Mouse (Mus musculus) erythroblast, adult 5-6 weeks (primary cell): ENCODE measurements around the gene Syt16. TPM values are rescaled to one million over a fixed set of nuclear protein-coding genes. Genes with fewer than 3 reads are reported as not detected.

Experiments used
- ATAC-seq: replicated peaks from 2 replicates; pipeline ENCODE4 v1.8.0; 2016; ENCODE audit warnings: moderate number of reproducible peaks, mild to moderate bottlenecking, moderate TSS enrichment, inconsistent platforms; ENCODE audit not compliant: poor library complexity, low FRiP score, severe bottlenecking
- total RNA-seq, 2 experiments: library from RNA; stranded (forward) in 1 of 2; stranded (reverse) in 1 of 2; fragments of 150-400 nt in 1 of 2; fragments of 200-764, 138-1000 nt in 1 of 2; gene quantifications; 2 replicates each; pipeline versions ENCODE4 v1.2.3 to v1.2.4; 2015 to 2017; ENCODE audit warnings: low replicate concordance in 2 of 2

Gene Syt16
- not detected in 2 replicates for total RNA-seq (2015; ENCODE audit: low replicate concordance)
- not detected in 2 replicates for total RNA-seq (2017; ENCODE audit: low replicate concordance)

DNA sequence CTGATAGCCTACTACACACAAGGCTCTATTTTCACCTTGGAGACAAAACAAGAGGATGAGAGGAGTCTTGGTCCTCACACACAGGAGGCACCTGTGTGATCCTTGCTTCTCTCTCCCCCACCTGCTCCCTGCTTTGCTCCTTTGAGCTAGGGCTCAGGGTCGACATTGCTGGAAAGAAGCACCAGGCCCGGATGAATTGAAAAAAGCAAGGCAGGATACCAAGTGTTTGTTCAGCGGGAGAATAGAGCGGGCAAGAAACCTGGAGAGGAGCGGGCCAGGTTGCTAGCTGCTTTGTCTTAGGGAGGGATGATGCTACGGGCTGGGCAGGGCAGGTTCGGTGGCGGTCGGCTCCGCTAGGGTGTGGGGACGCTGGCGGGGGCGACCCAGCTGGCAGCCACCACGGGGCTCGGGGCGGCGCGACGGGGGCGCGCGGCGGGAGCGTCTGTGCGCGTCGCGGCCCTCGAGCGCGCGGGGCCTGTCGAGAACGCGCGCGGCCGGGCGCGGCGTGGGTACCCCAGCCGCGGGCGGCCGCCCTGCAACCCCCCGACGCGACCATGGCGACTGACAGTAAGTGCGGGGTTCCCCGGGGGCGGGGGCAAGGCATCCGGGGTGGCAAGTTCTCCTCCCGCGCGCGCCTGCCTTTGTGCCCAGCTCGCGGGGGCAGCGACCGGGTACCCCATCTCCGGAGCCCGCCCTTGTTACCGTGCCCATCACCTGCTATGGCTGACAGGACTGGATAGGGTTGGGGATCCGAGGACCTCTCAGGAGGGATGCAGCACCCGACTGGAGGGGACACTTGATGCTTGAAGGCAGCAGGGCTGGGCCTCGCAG is at the start of gene Syt16:
Gene Syt16 (plus strand): TSS at position 365 of the 831 bp plus-strand sequence.
- ATAC-seq, result no peak

DNA sequence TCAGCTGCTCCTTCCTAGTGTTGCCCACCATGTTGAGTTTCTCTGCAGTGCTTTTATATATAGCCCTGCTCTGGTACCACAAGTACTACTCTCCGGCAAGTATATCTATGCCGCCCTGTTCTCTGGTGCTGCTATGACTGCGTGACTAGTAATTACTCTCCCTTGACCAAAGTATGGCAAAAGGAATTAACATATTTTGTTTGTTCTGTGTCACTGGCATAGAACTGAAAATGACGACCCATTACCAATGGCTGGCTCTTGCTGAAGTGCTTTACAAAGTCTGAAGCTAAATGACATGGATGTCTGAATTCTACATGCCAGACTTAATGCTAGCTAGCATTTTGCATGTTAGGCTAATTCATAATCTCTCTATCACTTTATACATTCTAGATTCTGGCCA is 49.0 kb upstream of the Syt16 start:
- ATAC-seq, result no peak

DNA sequence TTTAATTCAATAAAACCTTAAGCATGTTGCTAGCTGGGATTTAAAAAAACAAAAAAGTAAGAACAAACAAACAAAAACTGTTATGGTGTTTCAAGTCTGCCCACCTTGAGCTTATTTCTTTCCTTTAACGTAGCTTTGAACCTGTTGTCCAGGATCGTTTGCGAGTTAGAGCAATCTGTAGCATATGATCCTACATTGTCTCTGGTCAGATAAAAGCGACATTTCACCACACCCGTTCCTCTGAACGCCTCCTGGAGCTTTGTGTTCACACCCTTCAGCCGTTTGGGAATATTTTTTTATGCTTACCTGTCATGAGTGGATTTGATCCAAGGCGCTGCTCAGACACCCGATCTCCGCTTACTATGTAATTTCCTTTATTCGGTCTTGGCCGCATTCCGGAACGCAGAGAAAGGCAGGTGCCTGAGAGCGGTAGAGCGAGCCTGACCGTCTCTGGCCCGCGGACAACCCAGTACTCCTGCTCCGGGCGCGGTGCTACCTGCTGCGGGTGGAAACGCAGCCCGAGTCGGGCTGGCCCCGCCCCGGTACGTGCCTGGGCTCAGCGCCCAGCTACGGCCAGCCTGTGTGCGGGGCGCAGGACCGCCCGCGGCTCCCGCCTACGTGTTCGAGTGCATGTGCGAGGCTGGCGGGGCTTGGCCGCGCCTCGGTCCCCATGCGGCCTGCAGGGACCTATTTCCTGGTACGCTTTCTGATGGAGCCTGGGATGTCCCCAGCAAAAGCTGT is 48.0 kb upstream of the Syt16 start:
- ATAC-seq, result no peak

DNA sequence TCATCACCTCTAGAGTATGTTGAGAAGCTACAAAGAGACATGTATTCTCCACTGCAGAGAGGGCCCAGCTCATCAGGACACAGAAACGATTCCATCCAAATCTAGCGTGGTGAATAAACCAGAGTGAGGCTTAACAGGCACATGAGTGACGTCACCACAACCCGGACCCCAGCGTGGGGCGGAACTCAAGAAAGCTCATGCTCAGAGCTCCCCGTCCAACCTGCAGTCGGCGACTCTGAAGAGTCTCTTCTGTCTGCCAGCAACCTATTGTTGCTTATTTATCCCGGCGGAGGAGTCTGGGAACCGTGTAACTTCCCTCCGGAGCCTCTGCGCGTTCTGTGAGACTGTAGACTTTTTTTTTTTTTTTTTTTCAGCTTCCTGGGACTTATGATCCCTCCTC is 44.6 kb upstream of the Syt16 start:
- ATAC-seq, result no peak

DNA sequence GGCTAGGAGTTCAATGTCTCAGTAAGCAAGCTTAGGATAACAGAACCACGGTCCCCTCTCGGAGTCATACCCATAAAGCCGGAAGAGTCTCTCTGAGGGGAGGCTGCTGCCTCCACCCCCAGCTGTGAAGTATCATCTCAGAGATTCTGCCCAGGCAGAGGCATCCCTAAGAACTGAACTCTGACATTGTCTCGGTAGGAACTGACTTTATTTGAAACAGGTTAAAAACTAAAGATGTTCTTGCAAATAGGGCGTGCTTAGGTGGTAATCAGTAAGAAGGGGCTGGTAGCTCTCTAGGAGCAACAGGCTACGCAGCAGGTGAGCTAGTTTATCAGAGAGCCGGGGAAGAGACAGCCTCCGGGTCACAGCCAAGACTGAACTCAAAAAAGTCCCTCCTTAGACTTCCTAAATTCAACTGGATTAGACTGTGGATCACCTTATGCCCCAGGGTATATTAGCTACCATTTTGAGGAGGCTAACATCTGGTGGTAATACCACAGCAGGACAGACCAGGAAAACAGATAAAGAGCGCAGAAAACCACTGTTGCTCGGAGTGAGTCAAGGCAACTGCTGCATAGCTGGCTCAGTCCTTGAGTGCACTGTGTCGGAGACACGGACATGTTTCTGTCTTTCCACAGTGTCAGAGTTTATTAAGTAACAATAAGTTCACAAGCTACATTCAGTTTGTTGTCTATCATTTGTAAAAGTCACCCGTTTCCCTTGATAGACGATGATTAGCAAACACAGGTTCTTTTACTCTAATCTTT is 43.9 kb upstream of the Syt16 start:
- no peak for ATAC-seq

DNA sequence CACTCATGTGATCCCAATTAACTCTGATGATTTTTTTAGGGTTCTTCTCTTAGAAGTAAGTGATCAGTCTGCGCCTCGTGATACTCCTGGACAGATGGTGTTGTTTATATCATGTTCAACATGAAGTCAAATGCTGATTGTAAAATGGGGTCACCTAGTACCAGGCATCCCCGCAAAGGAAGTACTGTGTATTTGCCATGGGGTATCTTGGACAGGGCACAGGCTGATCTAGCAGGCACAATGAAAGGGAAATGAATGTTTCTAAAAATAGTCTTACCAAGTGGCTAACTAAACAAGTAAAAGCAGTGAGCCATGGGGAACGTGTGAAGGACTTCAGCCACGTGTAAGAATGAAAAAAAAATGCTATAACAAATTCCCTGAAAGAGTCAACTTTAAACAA is 42.7 kb upstream of the Syt16 start:
- ATAC-seq, result no peak

DNA sequence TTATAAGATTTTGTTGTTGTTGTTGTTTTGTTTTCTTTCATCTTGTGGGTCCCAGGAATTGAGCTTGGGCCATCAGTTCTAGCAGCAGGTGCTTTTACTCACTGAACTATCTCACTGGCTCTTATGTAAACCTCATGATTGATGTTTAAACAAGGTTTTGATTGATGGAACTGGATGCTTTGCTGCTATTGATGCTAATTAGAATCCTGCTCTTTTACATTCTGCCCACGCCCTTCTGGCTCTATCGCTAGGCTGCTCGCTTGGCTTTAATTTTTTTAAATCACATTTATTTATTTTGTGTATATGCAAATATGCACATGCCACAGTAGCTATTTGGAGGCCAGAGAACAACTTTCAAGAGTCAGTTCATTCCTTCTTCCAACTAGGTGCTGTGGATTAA is 39.8 kb upstream of the Syt16 start:
- no peak for ATAC-seq

DNA sequence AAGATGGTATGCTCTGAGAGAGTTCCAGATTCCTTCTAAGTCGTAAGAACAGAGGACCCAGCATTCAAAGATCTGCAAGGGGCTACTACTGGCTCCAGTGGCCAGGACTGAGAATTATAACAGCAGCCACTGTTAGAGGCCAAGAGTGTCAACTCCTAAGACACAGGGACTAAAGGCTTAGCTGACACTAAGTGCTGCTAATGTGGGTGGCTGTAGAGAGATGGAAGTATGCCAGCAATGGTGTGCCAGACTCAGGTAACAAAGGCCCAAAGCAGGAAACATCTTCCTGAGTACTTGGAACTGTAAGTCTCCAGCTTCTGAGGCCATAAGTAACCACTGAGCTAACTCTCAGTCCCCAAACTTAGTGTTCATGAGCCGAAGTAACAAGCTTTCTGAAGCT is 38.6 kb upstream of the Syt16 start:
- no peak for ATAC-seq

DNA sequence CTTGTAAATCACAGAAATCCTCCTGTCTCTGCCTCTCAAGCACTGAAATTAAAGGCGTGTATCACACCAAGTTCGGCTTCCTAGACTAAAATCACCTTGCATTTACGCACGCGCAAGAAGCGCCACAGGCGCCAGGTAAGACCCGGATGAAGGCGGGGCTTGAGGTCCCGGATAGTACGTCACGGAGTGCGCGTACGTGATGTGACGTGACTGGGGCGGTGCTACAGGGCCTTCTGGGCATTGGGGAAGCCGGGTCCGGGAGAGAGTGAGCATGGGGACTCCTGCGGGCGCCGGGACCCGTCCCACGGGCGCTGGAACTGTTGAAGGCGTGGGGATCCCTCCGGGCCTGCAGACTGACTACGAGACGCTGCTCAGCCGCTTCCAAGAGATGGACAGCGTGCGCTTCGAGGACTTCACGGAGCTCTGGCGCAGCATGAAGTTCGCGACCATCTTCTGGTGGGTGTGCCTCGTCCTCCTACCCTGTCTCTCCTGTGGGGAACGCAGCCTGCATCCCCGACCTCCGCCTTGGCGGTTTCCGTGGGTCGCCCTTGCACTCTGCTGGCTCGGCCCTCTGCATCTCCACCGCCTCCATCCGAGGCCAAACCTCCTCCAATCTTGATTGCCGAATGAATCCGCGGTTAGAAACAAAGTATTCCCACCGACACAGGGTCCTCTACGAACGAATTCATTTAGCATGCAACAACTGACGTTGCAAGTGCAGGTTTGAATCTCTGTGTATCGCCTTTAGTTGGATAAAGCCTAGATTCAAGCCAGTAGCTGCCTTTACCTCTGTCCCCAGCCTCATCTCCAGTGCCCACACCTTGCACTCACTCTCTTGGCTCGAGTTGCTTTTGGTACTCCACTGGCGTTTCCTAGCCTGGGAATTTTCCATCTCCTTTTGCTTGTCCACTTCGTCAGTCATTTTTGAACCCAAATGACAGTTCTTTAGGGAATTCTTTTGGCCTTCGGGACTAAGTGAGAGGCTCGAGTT is 32.9 kb upstream of the Syt16 start, which contains the start of gene Snapc1:
Gene Snapc1 (plus strand): TSS at position 191 of the 991 bp plus-strand sequence.
- peak; percentile 100 for ATAC-seq

DNA sequence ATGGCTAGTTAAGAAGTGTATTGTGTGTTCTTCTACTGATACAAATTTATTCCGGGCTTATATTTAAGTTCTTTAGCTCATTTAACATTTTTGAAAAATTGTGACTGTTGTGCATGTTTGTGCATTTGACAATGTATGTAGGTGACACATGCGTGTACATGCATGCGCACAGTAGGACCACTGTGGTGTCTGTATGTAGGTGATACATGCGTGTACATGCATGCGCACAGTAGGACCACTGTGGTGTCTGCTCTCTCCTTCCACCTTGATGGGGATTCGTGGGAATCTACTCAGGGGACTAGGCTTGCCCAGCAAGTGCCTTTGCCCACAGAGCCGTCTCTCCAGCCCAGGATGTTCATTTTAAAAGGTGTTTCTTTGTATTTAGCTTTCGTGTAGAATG is 28.3 kb upstream of the Syt16 start:
- no peak for ATAC-seq

DNA sequence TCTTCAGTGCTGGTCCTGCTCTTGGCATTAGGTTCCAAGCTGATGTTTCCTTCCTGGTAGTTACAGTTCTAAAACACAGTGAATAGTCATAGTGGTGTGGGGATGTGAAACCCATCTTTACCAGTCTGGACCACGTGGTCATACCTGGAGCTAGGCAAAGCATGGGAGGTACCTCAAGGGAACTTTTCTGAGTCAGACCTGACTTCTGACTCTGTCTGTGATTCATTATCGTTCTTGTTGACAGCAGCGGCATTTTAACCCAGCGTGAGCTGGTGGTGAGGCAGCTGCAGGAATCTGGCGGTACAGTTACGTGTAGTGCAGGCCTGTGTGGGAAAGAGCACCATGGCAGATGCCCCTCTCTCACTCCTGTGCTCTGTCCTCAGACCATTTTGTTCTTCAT is 22.9 kb upstream of the Syt16 start:
- no peak for ATAC-seq

DNA sequence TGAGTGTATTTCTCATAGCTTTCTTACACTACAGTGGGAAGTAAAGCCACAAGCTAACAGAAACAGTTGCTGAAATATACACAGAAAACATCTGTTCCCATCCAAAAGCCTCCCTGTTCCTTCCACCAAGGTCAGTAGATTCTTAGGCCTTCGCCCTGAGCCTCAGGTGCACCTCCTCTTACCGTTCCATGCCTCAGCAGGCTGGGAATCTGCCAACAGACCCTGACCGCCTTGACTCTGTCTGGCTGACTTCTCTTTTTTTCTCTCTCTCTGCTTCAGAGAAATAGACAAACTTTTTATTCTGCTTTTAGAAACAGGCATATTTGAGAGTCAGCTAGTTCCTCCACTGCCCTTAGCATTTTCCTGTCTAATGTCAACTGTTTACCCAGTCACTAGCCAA is 19.3 kb upstream of the Syt16 start:
- ATAC-seq, result no peak

DNA sequence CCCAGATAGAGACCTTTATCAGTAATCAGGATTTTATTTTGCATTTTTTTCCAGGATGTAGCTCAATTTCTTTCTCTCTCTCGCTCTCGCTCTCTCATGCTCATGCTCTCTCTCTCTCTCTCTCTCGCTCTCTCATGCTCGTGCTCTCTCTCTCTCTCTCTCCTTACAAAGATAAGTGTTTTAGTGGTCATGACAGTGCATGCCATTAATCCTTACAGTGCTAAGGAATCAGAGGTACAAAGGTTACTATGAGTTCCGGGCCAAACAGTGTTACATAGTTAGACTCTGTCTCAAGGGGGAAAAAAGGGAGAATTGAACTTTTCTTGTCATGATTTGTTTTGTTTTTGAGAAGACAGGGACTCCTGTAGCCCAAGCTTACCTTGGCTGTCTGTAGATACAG is 17.8 kb upstream of the Syt16 start:
- ATAC-seq, result no peak

DNA sequence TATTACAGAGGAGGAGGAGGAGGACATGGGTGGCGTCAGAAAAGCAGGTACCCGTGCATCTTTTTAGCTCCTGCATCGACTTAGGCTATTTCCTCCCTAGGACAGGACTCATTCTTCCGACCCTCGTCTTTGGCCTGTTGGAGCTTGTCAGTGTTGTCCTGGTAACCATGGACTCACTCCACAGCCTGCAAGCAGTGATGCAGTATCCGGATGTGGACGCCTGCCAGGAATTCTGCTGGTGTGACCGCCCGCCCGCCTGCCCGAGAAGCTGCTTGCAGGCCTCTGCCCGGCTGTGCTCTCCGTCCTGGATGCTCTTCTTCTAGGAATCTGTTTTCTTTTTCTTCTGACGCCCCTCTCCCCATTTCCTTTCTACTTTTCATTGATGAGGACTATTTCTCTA is 14.9 kb upstream of the Syt16 start:
- ATAC-seq, result no peak

DNA sequence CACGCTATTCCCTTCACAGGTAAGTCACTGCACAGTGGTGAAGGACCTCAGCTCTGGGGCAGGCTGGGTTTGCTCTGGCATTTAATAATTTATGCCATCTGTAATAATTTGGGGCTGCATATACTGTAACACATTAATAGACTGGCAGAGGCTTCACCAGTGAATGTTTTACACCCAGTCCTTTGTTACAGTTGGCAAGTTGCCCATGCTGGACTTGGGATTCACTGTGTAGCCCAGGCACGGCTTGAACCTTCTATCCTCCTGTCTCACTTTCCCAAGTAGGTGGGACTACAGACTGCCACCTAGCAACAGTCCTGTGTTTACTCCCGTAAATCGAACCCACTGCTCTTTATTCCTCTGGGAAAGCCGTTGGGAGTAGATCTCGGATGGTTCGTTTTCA is 11.2 kb upstream of the Syt16 start:
- ATAC-seq, result no peak

DNA sequence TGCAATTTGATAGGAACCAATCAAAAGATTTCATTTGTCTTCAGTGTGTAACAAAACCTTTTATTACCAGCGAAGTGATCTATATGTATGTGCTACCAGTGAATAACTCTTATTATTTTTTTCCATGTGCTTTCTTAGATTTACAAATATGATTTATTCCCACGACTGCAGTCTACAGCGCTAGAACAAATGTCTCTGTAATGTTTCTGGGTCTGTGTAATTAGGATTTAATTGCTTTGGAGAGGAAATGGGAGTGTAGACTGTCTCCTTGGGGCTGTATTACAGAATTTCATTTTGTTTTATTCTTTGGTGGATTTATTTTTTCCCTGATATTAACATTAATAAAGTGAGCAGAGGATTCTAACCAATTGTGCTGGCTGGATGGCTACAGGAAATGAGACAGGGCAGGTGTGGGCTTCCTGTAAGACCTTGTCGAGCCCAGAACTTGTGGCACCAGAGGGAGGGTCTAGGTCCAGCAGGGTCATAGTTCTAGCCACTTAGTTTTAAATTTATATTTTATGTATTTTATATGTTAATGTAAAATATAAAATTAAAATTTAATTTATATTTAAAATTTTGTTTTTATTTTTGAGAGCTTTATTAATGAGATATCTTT is 9.0 kb upstream of the Syt16 start:
- no peak for ATAC-seq

DNA sequence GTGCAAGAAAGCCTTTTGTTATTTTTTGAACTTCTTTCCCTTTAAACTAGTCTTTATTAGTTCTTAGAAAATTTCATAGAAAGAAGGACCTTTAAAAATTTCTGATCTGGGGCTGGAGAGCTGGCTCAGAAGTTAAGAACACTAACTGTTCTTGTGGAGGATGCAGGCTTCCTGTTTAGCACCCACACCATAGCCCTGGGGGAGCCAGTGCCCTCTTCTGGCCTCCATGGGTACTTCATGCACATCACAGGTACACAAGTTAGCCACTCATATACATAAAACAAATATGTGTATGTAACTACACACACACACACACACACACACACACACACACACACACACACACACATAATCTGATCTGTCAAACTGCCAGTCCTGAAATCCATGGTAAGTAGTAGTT is 7.9 kb upstream of the Syt16 start:
- ATAC-seq, result peak; percentile 69; the same call in 1 of the 2 replicates

DNA sequence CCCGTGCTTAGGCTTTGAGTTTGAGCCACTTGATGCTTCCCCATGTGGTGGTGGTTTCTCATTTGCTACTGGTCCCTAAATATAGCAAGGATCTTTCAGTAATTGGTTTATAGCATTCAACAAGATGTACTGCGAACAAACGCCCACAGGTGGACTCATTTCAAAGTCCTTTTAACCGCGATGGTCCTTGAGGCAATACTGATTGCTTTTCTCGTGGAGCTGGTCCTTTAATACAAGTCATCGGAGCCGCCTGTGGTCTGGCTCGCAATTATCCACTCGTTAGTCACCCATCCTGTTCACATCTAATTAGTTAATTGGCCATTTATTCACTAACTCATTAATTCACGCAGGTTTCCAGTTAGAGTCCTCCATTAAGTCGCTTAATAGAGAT is 560 bp upstream of the Syt16 start:
- no peak for ATAC-seq

DNA sequence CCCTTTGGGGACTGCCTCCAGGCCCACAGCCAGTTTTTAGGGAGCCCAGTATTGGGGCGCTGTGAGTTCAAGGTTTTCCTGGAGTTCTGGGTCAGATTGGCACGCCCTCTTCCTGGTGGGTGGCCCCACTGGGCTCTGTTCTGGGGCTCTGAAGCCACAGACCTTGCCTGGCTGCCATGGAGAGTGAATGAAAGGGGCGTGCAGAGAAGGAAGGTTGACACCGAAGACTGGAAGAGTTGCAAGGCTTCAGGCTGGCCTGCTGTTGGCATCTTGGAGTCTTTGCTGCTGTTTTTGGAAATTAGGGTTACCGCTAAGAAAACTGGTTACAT is 631 bp downstream of the Syt16 start:
- ATAC-seq, result no peak
